Mouse (Mus musculus): ENCODE results near the gene Bcl2l12. TPM values are rescaled to one million over a fixed set of nuclear protein-coding genes. Genes with fewer than 3 reads are reported as not detected.
A peak's percentile ranks its signal among the peaks of the same experiment; 100 is the strongest.

The Bcl2l12 gene
- total RNA-seq, 2 experiments from 2014 or later: 14.5 to 15.9 TPM

DNA sequence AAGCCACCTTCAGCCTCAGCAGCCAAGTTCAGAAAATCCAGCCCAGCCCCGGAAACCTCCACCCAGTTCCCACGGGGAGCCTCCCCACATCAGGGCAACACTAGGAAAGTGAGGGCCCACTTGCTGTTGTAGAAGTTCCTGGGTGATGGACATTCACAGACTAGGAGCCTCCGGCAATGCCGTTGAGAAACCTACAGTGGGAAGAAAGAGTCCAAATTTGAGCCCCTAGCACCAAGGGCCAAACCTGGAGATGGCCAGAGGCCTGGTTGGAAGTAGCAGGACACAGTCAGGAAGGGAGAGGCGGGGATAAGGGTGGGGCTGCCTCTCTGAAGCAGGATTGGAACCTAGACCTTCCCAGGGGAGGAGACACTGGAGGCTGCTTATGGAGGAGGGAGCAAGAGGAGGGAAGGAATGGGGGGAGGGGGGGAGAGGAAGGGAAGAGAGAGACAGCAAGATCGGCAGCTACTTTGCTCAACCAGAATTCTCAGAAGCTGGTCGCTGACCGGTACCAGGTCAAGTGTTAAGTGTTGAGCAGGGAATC, 20.6 kb upstream of the Bcl2l12 start:
- intact Hi-C loops (cut with DNase I): no loop called here
- DNase-seq: peak; percentile 81 to 87

DNA sequence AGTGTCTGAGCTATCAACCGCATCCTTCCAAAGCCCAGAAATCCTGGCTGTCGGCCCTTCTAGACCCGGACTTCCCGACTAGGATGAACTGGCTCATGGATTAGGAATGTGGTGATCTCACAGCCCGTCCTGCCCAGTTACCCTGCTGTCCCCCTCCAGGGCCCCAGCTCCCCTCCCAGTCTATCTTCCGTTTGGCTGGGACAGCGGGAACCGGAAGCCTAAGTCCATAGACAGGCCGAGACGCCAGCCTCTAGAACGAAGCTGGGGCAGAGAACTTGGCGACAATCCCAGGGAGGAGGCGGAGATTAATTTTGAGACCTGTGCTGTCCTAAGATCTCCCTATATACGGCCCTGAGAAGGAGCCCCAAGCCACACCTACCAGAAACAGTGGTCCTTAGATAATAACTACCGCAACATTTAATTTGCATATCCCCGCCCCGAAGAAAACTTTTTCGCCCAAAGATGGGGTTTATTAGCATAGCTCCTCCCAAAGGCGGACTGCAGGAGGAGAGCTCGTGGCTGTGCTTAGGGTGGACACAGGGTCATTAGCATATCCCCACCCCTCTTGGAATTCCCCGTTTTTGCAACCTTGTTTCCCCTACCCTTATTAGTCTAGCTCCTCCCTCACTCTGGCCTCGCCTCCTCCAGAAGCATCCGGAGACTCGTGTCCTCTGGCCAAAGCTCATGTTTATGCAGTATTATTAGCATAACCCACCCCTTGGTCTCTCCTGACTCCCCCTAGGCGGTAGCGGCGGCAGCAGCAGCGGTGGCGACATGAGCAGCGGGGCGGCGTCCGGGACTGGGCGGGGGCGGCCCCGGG, 18.9 kb upstream of the Bcl2l12 start, which contains the start of gene Rras:
Gene Rras (plus strand): TSS at position 720 of the 820 bp plus-strand sequence.
- peak; percentile 96 for DNase-seq
- intact Hi-C loops (cut with DNase I): no loop called here

DNA sequence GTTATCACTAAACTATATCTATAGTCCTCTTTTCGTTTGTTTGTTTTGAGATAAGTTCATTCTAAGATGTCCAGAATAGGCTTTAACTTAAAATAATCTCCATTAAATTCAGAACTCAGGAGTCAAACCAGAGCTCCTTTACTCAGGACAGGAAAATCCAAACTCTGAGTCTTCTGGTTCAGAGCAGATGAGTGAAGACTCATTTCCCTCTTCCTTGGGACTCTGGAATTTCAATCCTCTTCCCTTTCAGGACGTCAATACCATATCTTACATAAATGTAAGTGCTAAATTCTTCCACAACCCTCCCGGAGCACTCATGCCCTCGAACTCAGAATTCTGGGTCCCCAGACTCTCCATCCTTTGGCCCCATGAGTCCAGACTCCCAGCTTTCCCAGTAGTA, 18.2 kb upstream of the Bcl2l12 start:
- DNase-seq: no peak
- intact Hi-C loops (cut with DNase I): loop anchor here (1.0 kb wide), 1 partner anchor 30 kb away; the partner anchor contains the start of gene Prmt1

DNA sequence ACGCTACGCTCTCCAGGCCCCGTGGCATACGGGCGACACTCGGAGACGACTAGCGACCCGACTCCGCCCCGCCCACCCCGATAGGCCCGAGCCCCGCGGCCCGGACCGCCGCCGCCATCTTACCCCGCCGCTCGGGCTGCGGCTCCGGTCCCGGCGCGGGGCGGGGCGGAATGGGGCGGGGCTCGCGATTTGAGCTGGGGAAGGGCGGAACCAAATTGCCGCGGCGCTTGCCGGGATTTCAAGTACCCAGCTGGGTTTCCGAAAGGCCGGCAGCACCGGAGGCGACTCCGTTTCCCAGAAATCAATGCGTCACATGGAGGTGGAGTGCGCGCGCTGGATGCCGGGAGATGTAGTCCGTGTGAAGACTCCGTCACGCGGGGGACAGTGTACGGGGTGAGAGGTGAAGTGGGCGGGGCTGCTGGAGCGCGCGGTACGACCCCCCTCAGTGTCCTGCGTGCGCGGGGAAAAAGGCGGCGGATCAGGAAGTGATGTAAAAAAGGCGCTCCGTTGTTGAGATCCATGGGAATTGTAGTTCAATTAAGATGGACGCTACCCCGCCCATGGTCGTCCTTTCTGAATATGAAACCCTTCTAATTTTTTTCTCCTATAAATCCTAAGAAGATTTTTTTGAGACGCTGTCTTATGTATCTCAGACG, 17.6 kb upstream of the Bcl2l12 start, which contains the start of gene Scaf1:
Gene Scaf1 (minus strand): TSS at position 407 of the 656 bp plus-strand sequence.
- intact Hi-C loops (cut with DNase I): loop anchor here (1.0 to 2.0 kb wide), 2 partner anchors 17 to 30 kb away; partner anchors contain the start of genes Bcl2l12 and Prmt1

DNA sequence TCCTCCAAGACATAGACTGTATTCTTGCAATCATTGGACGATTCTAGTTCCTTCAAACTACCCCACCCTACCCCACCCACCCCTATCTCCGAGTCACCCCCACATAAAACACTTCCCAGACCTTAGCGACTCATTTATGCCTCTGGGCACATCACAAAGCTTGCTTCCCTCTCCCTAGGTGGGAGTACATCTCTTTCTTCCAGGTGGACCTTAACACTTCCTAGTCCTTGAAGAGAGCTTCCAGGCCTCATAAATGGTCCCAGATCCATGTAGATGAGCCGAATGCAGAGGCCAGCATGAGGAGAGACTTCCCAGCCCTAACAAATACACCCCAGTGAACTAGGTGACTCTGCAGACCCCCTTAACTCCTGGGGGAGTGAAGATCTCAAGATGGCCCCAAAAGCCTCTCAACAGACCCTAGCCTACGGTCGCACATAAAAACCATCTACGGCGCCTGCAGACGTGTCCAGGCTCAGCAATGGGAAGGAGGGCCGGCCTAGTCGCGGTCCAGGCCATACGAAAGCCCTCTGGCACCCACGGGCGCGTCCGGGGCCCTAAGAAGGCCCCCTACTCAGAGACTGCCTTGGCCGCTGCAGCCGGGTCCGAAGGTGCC, 16.9 kb upstream of the Bcl2l12 start:
- intact Hi-C loops (cut with DNase I): loop anchor here (2.0 kb wide), 1 partner anchor 17 kb away; the partner anchor contains the start of gene Bcl2l12

More for the DNA sequence above, 17.6 kb upstream of the Bcl2l12 start, which contains the start of gene Scaf1:
- DNase-seq: peak; percentile 100

DNA sequence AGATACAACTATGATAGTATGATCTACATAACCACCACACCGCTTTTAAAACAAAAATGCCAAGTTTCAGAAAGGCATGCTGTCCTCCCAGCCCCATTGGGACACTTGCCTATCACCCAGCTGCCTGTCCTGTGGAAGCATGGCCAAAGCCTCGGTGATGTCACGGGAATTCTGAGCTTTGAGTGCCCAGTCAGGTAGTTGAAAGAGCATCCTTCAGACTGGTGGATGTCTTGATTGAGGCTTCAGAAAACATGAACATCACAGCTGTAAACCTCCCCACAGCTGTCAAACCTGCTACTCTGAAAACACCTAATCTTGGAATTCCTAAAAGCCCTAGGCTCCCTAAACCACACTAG, 15.6 kb upstream of the Bcl2l12 start:
- intact Hi-C loops (cut with DNase I): loop anchor here (2.0 kb wide), 1 partner anchor 15 kb away; the partner anchor contains the start of gene Bcl2l12
- DNase-seq: no peak

More for the DNA sequence above, 16.9 kb upstream of the Bcl2l12 start:
- DNase-seq: peak in 1 of 2 experiments; percentile 41

DNA sequence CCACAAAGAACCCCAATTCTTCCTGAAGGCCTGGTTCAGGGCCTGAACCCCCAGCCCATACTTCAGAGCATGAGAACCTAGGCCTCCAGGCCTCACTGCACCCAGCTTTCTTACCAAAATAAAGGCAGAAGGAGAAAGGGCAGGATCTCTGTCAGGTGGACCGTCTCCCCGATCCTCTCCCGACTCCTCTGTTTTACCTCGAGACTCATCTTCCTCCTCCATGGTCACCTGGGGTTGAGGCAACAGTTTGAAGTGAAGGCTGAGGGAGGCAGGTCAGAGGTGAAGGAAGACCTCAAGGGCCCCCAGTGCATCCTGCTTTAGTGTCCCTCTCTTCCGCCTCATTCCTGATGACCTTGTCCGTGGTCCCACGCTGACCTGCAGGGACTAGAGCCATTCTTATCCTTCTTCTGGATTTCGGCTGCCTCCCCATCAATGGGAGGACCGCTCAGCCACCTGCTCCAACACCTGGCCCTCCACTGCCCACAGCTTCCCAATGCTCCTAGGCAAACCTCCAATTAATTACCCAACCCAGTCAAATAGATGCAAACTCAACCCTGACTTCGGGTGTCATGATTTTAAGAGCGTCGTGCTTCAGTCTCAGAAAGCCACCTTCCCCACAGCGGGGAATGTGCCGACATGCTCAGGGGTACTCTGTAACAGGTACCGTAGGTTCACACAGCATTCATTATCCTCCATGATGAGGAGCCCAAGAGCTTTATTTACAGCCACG, 15.0 kb upstream of the Bcl2l12 start:
- DNase-seq: no peak
- intact Hi-C loops (cut with DNase I): loop anchor here (2.0 kb wide), 1 partner anchor 15 kb away; the partner anchor contains the start of gene Bcl2l12

DNA sequence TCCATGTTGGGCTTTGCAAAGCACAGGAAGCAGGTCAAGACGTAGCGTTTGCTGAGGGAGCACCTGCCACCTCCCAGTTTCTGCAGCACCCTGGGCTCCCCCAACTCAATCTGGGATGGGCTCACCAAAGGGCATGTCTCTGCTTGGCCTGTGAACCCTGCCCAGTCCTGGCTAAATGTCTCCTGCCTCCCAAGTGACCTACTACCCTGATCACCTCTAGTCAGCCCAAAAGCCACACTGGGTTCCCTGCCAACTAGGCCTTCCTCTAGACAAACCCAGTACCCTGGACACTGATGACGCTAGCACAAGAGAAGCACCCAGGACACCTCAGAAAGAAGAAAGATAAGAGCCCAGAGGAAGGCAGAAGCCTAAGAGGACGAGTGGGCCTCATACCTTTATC, 14.3 kb upstream of the Bcl2l12 start:
- intact Hi-C loops (cut with DNase I): no loop called here
- DNase-seq: no peak

DNA sequence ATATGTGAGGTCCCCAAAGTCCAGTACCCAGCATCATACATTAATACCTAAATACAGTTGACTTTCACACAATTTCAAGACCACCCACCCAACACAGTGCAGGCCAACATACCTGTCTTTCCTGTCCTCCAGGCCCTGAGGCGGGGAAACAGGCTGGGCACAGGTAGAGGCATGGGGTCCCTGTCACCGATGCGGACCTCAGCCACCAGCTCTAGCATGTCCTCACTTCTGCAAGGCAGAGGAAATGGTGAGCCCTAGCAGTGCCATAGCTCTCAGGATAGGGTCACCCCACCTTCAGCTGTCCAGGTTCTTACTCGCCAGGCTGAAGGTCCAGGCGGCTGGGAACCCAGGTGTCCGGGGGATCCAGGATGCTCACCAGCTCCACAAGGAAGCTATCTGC, 13.5 kb upstream of the Bcl2l12 start:
- intact Hi-C loops (cut with DNase I): no loop called here

DNA sequence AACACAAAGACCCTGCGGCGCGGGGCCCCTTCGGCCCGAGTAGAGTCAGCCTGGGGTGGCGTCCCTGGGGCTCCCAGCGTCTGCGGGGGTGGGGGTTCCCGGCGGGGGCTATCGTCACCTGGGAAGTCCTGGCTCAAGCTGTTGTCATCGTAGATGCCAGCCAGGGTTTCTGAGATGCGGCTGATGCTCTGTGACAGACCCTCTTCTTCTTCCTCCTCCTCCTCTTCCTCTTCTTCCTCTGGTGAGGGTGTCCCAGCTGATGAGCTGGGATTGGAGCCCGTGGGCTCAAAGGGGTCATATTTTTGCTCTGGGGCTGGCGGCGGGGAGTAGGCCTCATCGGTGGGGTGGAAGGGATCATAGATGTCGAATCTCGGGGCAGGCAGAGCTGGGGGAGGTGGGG, 9.9 kb upstream of the Bcl2l12 start:
- intact Hi-C loops (cut with DNase I): no loop called here
- no peak for DNase-seq

More for the DNA sequence above, 13.5 kb upstream of the Bcl2l12 start:
- DNase-seq: no peak

DNA sequence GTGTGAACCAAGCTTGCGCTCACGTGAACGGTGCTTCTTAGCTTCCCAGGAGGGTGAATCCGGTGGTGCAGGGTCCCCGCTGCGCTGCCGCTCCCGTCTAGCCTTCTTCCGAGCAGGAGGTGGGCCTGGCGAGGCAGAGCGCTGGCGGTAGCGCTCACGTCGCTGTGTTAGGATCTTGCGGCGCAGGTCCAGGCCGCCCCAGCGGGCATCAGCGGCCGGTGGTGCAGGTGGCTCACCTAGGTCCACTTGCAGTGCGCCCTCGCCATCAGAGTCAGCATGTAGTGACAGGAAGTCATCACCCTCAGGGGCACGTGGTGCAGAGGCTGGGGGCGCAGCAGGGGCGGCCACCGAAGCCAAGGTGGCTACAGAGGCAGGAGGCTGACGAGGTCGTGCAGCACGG, 9.3 kb upstream of the Bcl2l12 start:
- no peak for DNase-seq
- intact Hi-C loops (cut with DNase I): no loop called here

DNA sequence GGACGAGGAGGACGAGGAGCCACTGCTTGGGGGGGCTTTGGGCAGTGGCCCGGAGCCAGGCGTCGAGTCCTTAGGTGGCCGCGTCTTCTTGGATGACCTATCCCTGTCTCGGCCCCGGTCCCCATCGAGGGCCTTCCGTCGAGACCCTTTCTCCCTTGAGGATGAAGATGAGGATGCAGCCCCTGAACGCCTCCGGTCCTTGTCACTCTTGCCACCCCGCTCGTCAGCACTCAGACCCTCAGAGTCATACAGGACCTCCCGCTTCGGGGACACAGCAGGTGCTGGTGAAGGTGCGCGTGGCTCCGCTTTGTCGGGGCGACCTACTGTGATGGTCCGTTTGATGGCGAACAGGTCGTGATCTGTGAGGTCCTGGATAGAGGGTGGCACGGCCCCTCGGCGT, 8.6 kb upstream of the Bcl2l12 start:
- intact Hi-C loops (cut with DNase I): no loop called here
- DNase-seq: no peak

DNA sequence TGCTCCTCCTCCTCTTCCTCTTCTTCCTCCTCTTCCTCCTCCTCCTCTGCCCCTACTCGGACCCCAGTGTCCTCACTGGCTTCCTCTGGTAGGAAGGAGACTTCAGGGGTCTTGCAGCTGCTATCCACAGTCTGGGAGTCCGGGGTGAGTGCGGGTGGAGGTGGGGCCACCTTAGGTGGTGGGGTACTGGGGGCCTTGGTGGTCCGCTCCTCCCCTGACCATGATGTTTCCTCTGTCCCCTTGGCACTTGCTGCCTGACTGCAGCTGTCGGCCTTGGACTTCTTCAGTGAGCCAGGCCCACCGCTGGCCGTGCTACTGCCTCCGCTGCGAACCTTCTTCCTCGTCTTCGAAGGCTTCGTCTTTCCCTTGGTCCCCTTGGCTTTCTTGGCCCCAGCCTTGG, 8.0 kb upstream of the Bcl2l12 start:
- intact Hi-C loops (cut with DNase I): no loop called here
- no peak for DNase-seq

DNA sequence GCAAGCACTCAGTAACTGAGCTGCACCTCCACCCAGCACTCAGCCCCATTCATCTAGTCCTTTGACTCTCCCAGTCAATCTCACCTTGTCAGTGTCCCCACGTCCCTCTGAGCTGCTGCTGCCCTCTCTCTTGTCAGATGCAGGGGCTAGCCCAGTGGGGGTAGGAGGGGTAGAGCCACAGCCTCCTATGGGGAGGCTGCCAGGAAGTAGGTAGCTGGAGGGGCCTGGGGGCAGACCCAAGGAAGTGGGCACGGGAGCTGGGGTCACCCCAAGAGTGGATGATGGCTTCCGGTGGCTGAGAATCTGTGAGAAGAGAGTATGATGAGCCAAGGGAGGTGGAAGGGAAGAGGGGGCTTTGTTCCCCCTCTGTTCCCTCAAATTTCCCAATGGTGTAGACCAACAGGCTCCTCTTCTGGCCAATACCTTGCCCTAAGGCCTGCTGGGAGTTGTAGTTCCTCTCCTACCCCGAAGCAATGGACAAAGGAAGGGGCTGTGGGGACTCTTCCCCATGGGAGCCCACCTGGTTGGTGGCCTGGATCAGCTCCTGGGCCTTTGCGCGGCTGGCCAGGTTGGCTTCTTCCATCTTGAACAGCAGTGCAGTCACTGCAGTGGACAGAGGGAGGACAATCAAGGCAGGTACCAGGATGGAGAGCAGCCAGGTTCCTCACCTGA, 6.9 kb upstream of the Bcl2l12 start:
- DNase-seq: no peak
- intact Hi-C loops (cut with DNase I): no loop called here

DNA sequence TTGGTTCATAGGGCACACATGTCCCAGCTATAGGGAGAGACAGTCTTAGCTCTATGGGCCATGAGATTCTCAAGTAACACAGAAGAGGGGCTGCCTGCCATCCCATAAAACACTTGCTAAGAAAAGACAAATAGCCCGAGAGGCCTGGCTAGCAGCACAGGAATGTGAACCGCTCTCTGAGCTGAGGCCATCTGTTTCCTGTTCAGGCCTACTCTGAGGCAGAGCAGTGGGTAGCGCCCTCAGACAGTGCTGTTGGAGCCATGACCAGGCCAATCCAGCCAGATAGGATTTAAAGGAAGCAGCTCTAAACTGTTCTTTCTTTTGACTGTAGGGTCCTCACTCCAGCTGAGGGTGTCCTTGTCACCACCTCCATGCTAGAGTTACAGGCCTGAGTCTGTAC, 6.0 kb upstream of the Bcl2l12 start:
- intact Hi-C loops (cut with DNase I): no loop called here
- no peak for DNase-seq

DNA sequence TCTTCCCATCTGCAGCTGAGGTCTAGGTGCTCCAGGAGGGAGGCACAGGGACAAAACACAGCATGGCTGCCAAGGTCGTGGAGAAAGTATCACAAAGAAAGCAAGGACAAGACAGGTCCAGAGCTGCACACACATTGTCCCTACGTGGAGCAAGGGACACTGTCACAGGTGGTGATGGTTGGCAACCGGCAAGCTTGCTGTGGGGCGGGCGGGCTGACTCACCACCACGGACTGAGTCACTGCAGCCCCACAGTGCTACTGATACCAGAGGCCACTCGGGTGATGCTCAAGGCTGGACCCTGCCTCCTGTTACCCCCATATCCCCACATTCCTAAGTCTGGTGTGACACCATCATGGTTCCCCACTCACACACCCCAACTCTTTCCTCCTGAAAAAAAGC, 3.9 kb upstream of the Bcl2l12 start:
- DNase-seq: no peak
- intact Hi-C loops (cut with DNase I): no loop called here

DNA sequence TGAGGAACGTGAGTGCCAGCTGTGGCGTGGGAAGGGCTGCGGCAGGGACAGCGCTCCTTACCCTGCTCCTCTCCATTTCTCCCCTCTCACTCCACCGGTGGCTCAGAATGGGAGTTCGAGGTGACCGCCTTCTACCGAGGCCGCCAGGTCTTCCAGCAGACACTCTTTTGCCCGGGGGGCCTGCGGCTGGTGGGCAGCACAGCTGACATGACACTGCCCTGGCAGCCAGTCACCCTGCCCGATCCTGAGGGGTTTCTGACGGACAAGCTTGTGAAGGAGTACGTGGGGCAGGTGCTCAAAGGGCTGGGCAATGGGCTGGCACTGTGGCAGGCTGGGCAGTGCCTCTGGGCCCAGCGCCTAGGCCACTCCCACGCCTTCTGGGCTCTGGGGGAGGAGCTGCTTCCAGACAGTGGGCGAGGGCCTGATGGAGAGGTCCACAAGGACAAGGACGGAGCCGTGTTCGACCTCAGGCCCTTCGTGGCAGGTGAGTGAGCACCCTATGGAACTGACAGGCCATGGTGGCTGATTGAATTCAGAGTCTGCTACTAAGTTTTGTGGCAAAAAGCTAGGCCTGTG, 2.1 kb upstream of the Bcl2l12 start:
- intact Hi-C loops (cut with DNase I): no loop called here
- no peak for DNase-seq

DNA sequence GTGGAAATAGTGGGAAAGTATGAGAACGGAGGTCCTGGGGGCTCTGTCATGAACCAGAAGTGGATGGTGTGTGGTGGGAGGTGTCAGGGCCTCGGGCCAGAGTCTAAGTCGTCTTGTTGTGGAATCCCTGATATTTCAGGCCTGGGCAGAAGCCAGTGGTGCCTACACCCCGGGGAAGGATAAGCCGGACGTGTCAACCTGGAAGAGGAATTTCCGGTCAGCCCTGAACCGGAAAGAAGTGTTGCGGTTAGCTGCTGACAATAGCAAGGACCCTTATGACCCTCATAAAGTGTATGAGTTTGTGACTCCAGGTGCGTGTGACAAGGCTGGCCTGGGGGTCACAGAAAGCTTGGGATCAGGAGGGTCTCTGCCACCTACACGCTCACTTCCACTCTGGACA, 1.2 kb upstream of the Bcl2l12 start:
- intact Hi-C loops (cut with DNase I): loop anchor here (2.0 kb wide), 1 partner anchor 15 kb away; no protein-coding TSS in a partner anchor
- DNase-seq: peak in 1 of 2 experiments; percentile 33

DNA sequence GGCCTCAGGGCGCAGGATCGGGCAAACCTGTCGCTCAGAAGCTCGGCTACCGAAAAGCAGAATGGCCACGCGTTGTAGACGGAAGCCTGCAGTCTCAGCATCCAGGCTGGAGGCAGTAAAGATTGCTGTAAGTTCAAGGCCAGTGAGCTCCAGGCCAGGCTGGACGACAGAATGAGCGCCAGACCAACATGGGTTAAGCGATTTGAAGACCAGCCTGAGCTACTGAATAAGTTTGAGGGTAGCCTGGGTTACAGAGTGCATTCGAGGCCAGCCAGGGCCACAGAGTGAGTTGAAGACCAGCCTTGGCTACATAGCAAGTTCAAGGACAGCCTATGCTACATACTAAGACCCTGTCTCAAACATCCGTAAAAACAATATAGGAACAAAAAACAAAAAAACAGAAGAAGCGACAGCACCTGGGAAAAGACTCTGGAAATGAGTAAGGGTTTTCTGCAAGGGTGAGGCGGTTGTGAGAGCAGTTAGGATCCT, 528 bp downstream of the Bcl2l12 start:
- intact Hi-C loops (cut with DNase I): loop anchor here (2.0 kb wide), 1 partner anchor 17 kb away; no protein-coding TSS in a partner anchor
- no peak for DNase-seq
